Mouse (Mus musculus): ENCODE measurements around the gene Mapkap1. TPM values are rescaled to one million over a fixed set of nuclear protein-coding genes. Genes with fewer than 3 reads are reported as not detected.
A peak's percentile ranks its signal among the peaks of the same experiment; 100 is the strongest.

Gene Mapkap1
- total RNA-seq, 2 experiments from 2014 or later, result 61.2 to 64.2 TPM

DNA sequence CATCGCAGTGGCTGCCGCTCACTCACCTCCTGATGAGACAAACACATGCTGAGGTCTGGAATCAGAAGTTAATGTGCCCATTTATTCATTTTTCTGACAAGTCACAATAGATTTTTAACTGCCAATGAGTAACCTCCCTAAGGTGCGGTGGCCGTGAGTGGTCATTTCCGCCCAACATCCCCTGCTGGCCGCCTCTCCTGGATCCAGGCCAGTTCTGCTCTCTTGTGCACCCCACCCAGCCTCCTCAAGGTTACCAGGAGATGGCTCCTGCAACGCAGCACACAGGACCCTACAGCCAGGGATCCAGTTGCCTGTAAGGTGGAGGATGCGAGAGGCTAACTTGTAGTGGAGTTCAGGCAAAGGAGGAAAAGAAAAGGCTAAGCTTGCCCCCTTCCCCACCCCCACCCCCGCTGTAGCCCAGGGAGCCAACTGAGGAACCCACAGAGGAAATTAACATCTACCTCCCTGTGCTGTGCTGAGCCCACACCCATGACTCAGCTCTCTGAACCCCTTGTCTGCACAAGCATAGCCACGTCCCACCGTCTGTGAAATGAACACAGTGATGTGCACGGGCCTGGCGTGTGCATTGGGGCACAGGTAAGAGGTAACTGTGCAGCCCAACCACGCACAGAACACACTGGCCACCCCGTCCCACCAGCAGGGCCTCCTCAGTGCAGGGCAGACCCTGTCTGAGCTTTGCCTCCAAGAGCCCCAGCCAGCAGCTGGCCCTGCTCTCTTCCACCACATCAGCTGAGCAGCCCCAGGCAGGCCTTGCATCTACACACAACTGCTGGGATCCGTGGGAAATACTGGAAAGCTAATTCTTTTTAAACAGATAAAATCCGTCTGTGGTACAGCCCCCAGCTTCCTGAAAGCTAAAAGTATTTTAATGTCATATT is 221.0 kb downstream of the Mapkap1 start:
- intact Hi-C loops (cut with DNase I), result no loop called here
- TF ChIP-seq CTCF (IDR thresholded peaks at IDR 0.05), result no peak
- DNase-seq (ENCODE audit: extremely low spot score in 1 of 2, low spot score in 2 of 2), result no peak
- H3K27ac ChIP-seq, result no peak overlapping the region
- no peak overlapping the region for H3K4me3 ChIP-seq

DNA sequence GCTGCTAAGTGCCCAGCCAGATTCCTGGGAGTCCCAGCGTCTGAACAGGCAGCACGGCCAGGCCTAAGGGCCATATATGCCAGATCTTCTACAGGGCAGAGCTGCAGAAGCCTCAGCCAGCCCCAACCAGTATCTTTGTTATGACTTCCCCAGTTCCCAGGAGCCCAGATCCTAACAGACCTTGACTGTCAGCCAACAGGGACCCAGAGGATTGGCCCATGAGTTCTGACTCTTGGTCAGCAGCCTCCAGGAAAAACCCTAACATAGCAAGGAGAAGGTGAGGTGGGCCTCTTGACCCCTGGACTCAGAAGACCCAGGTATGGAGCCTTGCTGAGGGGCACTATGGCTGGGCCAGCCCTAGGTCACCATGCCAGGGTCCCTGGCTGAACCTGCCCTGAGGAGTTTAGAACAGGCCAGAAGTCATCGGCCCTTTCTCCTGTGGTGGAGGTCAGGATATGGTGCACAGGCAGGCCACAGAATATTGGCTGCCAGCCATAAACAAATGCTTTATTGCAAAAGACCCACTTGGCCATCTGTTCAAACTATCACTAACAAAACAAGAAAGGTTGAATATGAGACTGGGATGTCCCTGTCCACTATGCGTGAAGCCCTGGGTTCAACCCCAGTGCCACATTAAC is 222.5 kb downstream of the Mapkap1 start:
- intact Hi-C loops (cut with DNase I), result no loop called here
- Histone ChIP-seq H3K27ac (no peak overlapping the region), H3K4me3 (no peak overlapping the region)
- no peak for TF ChIP-seq CTCF (IDR thresholded peaks at IDR 0.05)
- DNase-seq (ENCODE audit: extremely low spot score in 1 of 2, low spot score in 2 of 2), result no peak

DNA sequence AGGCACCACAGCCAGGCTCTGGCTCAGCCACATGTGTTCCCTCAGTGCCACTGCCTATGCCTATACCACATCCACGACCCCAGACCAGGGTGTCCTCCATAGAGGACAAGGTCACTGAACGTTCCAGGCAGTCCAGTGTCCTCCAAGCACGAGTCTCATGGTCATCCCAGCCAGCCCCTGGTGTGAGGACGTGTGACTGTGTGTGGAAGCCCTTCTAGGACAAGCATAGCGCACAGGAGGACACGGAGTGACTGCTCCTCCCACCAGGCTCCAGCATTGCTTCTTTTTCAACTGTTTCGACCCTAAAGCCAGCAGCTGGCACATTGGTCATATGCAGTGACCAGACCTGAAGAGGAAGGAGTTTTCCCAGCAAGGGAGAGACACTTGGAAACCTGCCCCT is 223.2 kb downstream of the Mapkap1 start:
- TF ChIP-seq CTCF (IDR thresholded peaks at IDR 0.05), result no peak
- Histone ChIP-seq H3K4me3 (no peak overlapping the region), H3K27ac (no peak overlapping the region)
- DNase-seq (ENCODE audit: extremely low spot score in 1 of 2, low spot score in 2 of 2), result no peak
- intact Hi-C loops (cut with DNase I), result loop anchor here (10.0 kb wide), 2 partner anchors 385 to 795 kb away; no protein-coding TSS in a partner anchor

DNA sequence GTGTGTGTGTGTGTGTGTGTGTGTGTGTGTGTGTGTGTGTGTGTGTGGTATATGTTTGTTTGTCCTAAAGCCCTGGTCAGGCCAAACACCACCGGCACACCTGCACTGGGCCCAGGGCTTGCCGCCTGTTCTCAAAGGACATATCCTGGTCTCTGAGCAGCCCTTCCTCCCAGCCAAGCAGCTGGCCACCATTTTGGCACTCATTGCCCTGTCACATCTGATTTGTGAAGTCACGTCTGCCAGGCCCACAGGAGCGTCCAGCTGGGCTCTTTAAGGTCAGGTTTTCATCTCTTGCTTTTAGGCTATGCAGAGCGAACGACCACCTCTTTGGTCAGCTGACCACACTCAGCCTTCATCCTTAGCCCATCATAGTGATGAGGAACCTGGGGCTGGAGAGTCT is 223.9 kb downstream of the Mapkap1 start:
- no peak for TF ChIP-seq CTCF (IDR thresholded peaks at IDR 0.05)
- Histone ChIP-seq H3K4me3 (no peak overlapping the region), H3K27ac (no peak overlapping the region)
- intact Hi-C loops (cut with DNase I), result loop anchor here (10.0 kb wide), 2 partner anchors 386 to 796 kb away; no protein-coding TSS in a partner anchor
- DNase-seq (ENCODE audit: extremely low spot score in 1 of 2, low spot score in 2 of 2), result no peak

- H3K27ac ChIP-seq, result no peak overlapping the region
- no peak overlapping the region for H3K4me3 ChIP-seq
- intact Hi-C loops (cut with DNase I), result loop anchor here (10.0 kb wide), 2 partner anchors 387 to 797 kb away; no protein-coding TSS in a partner anchor
- TF ChIP-seq CTCF (IDR thresholded peaks at IDR 0.05), result no peak
- no peak for DNase-seq (ENCODE audit: extremely low spot score in 1 of 2, low spot score in 2 of 2)
These were observed 225.5 kb downstream of the Mapkap1 start for GRCm38 (mm10) chr2:34632051-34632450.

DNA sequence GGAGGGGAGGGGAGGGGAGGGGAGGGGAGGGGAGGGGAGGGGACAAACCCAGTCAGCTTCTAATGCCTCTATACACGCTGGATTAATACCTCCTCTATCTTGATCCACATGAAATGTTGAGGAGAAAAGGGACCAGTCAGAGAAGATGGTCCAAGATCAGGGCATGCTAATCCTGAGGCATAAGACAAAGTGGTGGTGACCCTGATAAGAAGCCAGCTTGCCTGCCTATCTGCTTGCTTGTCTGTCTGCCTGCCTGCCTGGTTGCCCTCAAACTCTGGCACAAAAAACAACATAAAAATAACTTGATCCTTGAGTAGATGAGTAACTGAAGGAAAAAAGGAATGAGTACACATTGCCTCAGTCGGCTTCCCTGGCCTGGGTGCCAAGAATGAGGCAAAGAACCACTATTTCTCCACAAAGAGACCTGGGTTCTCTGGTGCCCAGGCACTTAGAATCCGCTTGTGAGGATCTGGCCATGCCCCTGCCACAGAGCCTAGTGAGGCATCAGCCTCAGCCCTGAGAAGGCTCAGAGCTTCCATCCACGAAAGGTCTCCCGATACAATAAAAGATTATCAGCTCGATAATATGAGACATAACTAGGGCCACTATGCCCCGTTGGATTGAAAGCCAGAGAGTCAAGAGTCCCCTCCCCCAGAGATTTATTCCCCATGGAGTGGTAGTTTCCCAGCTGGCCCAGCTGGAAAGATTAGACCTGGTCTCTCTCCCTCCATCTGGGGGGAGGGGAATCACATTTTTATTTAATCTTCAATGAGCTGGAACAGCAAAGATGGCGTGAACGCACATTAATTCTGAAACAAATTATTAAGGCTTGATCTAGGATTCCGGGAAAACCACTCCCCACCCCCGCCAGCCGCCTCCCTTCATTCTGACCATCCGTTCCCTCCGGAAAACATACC is 228.9 kb downstream of the Mapkap1 start:
- H3K27ac ChIP-seq, result no peak overlapping the region
- H3K4me3 ChIP-seq, result no peak overlapping the region
- TF ChIP-seq CTCF (IDR thresholded peaks at IDR 0.05), result no peak
- DNase-seq (ENCODE audit: extremely low spot score in 1 of 2, low spot score in 2 of 2), result no peak
- intact Hi-C loops (cut with DNase I), result loop anchor here (10.0 kb wide), 2 partner anchors 391 to 801 kb away; no protein-coding TSS in a partner anchor

DNA sequence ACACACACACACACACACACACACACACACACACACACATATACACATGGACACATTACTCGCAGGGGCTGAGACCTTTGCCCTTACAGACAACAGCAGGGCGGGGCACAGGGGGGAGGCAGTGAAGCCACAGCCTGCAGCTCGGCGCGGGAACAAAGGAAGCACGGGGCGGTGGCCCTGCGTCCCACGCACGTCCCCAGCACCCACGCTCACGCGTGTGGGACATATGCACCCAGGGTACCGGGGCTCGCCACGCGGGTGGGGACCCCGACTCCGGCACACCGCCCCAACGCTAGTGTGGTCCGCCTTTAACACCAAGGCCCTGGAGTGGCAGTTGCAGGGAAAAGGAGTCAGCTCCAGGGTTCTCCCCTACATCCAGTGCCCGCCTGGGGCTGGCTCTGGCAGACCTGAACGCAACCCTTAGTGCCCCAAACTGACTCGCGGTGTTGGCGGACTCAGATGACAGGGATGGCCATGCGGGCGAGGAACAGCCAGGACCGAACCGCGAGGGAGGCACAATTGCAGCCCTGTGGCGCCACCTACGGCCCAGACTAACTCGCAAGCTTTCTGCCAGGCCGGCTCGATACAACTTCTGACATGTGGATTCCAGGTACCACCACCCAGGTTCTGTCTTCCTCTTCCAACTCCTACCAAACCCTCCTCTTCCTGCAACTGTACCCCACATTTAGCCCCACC is 232.5 kb downstream of the Mapkap1 start:
- Histone ChIP-seq H3K4me3 (peak overlapping the region; percentile 50), H3K27ac (no peak overlapping the region)
- intact Hi-C loops (cut with DNase I), result loop anchor here (2.0 to 10.0 kb wide), 3 partner anchors 394 to 804 kb away; no protein-coding TSS in a partner anchor
- DNase-seq (ENCODE audit: extremely low spot score in 1 of 2, low spot score in 2 of 2), result peak; percentile 84 to 86
- peak; percentile 81 for TF ChIP-seq CTCF (IDR thresholded peaks at IDR 0.05)

DNA sequence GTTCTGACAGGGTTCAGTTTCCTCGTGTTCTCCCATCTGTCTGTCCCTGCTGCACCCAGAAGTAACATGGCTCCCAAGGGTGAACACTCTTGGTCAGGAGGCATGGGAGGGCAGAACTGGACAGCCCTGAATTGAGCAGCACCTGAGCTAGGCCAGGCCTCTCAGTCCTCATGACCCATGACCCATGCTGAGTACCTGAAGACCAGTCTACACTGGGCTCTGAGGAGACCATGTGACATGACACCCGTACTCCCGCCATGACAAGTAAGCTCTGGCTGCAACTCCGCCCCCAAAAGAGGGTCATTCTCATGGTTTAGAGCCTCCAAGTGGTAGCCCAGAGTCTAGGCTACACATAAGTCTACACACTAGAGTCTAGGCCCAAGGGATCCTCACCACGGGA is 233.2 kb downstream of the Mapkap1 start:
- no peak for DNase-seq (ENCODE audit: extremely low spot score in 1 of 2, low spot score in 2 of 2)
- intact Hi-C loops (cut with DNase I), result loop anchor here (2.0 to 10.0 kb wide), 4 partner anchors 395 to 887 kb away; no protein-coding TSS in a partner anchor
- Histone ChIP-seq H3K4me3 (no peak overlapping the region), H3K27ac (no peak overlapping the region)
- TF ChIP-seq CTCF (IDR thresholded peaks at IDR 0.05), result no peak

GRCm38 (mm10) chr2:34642351-34642750 is 235.8 kb downstream of the Mapkap1 start:
- H3K4me3 ChIP-seq, result no peak overlapping the region
- no peak overlapping the region for H3K27ac ChIP-seq
- intact Hi-C loops (cut with DNase I), result loop anchor here (5.0 kb wide), 1 partner anchor 890 kb away; no protein-coding TSS in a partner anchor
- TF ChIP-seq CTCF (IDR thresholded peaks at IDR 0.05), result peak; percentile 41
- no peak for DNase-seq (ENCODE audit: extremely low spot score in 1 of 2, low spot score in 2 of 2)

DNA sequence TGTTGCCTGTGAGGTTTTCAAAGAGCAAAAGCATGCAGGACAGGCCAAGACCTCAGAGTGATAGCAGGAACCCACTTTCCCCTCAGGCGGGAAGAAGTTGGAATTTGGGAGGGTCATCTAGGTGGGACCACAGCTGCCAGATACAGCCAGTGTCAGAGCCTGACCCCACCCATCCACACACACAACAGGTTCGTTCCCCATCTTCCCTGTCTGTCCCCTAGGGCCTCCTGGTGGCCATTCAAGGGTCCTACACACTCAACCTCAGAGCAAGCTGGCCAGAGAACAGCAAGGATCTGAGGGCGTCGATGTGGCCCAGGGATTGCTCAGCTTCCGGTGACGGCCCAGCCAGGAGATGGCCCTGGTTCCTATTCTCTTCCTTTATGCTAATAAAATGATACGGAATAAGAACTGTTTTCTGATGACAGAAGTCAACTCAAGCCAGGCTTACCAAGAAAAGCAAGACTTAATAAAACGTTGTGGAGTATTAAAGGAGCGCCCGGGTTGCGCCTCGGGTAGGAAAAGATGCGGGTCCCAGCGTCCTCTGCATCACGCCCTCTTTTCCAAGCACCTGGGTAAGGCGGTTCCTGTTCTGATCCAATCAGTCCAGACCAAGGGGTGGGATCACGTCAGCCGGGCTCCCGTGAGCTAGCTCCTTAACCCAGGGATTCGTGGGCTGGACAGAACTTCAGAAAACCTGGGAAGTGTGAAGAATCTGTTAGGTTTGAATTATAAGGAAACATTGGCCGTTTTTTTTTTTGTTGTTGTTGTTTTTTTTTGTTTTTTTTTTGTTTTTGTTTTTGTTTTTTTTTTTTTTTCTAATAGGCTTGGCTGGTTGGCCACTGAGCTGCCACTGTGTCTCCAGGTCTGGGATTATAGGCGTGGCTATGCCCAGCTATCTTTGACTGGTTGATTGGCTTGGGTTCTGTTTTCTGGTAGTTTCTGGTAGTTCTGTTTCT is 238.3 kb downstream of the Mapkap1 start:
- peak; percentile 42 for TF ChIP-seq CTCF (IDR thresholded peaks at IDR 0.05)
- Histone ChIP-seq H3K4me3 (no peak overlapping the region), H3K27ac (no peak overlapping the region)
- DNase-seq (ENCODE audit: extremely low spot score in 1 of 2, low spot score in 2 of 2), result no peak
- intact Hi-C loops (cut with DNase I), result loop anchor here (5.0 kb wide), 1 partner anchor 893 kb away; no protein-coding TSS in a partner anchor
